Mouse (Mus musculus): ENCODE results near the gene B230118H07Rik. TPM values are rescaled to one million over a fixed set of nuclear protein-coding genes. Genes with fewer than 3 reads are reported as not detected.
"Not testable (repeated sequence)": the region's sequence is repeated elsewhere in the genome, so short reads cannot be mapped to it uniquely, and the experiment has no call there.

Gene B230118H07Rik
- polyA plus RNA-seq, 1 experiment from 2014 or later = 75.1 TPM

GRCm38 (mm10) chr2:101548866-101549265 is 100.5 kb downstream of the B230118H07Rik start:
- WGBS = 76% methylated on average over 6 of the region's 6 CpGs
- Histone ChIP-seq H3K9me3 (replicated peaks; ENCODE audit: low read length) (no peaks in the 10 kb centered on the region), H3K4me2 (ENCODE audit: low read length) (no peak overlapping the region), H3K36me3 (ENCODE audit: insufficient read depth, low read length) (no peaks in the 10 kb centered on the region), H3K27me3 (ENCODE audit: insufficient read depth, low read length) (no peaks in the 10 kb centered on the region), H3K9ac (ENCODE audit: low read depth, low read length) (no peak overlapping the region), H3K27ac (no peak overlapping the region), H3K4me3 (replicated peaks; ENCODE audit: low read depth, low read length) (no peak overlapping the region), H3K4me1 (replicated peaks; ENCODE audit: insufficient read depth, low read length) (no peaks in the 10 kb centered on the region)
- TF ChIP-seq CTCF (IDR thresholded peaks at IDR 0.05; ENCODE audit: low read depth) = no peak
- no peak for ATAC-seq (replicated peaks; ENCODE audit: low FRiP score, low read depth)
- no peak for DNase-seq (ENCODE audit: low spot score)

DNA sequence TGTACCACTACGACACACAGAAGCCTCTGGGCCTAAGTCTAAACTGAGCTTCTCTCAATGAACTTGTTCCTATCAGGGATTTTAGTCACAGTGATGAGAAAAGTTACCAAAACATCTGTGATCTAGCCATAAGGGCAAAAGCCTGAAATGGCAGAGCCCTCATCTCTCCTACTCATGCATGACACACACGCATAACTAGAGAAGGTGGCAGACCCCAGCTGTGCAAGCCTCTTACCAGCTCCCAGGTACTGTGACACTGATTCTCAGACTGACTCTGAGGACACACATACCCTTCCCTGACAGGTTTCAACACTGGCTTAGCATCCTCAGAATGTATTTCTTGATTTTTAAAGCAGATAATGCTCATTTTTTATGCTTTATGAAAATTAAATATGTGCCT is 103.7 kb downstream of the B230118H07Rik start:
- Histone ChIP-seq H3K27ac (no peak overlapping the region), H3K9ac (ENCODE audit: low read depth, low read length) (no peak overlapping the region), H3K9me3 (replicated peaks; ENCODE audit: low read length) (no peaks in the 10 kb centered on the region), H3K4me2 (ENCODE audit: low read length) (no peak overlapping the region), H3K4me1 (replicated peaks; ENCODE audit: insufficient read depth, low read length) (no peaks in the 10 kb centered on the region), H3K27me3 (ENCODE audit: insufficient read depth, low read length) (no peaks in the 10 kb centered on the region), H3K4me3 (replicated peaks; ENCODE audit: low read depth, low read length) (no peak overlapping the region), H3K36me3 (ENCODE audit: insufficient read depth, low read length) (no peaks in the 10 kb centered on the region)
- WGBS = 84% methylated on average over 2 of the region's 2 CpGs
- no peak for TF ChIP-seq CTCF (IDR thresholded peaks at IDR 0.05; ENCODE audit: low read depth)
- ATAC-seq (replicated peaks; ENCODE audit: low FRiP score, low read depth) = no peak
- no peak for DNase-seq (ENCODE audit: low spot score)

- 46% methylated on average over 8 of the region's 8 CpGs for WGBS
- H3K27me3 ChIP-seq (ENCODE audit: insufficient read depth, low read length) = no peaks in the 10 kb centered on the region
- DNase-seq (ENCODE audit: low spot score) (peak; percentile 78), ATAC-seq (replicated peaks; ENCODE audit: low FRiP score, low read depth) (no peak)
- peak; percentile 33; the same call in 1 of the 2 replicates for TF ChIP-seq CTCF (IDR thresholded peaks at IDR 0.05; ENCODE audit: low read depth)
- H3K27ac ChIP-seq = no peak overlapping the region
- no peak overlapping the region for H3K9ac ChIP-seq (ENCODE audit: low read depth, low read length)
- no peaks in the 10 kb centered on the region for H3K4me1 ChIP-seq (replicated peaks; ENCODE audit: insufficient read depth, low read length)
- no peaks in the 10 kb centered on the region for H3K36me3 ChIP-seq (ENCODE audit: insufficient read depth, low read length)
- no peak overlapping the region for H3K4me3 ChIP-seq (replicated peaks; ENCODE audit: low read depth, low read length)
- H3K4me2 ChIP-seq (ENCODE audit: low read length) = no peak overlapping the region
- no peaks in the 10 kb centered on the region for H3K9me3 ChIP-seq (replicated peaks; ENCODE audit: low read length)
These were observed 105.5 kb downstream of the B230118H07Rik start for GRCm38 (mm10) chr2:101543704-101544417.

DNA sequence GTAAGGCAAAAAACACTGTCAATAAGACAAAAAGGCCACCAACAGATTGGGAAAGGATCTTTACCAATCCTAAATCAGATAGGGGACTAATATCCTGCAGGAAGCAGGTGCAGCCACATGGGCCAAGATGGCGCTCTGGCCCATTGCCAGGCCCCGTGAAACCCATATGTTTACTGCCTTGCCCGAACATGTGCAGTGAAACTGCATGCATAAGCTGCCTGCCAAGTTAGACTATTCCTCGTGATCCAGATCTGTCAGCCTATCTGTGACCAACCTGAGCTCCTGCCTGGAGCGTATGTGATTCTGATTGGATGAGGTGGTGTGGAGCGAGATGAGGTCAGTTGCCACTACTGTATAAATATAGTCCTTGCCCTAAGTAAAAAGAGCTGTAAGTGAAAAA is 112.4 kb downstream of the B230118H07Rik start:
- H3K4me1 ChIP-seq (replicated peaks; ENCODE audit: insufficient read depth, low read length); ATAC-seq (replicated peaks; ENCODE audit: low FRiP score, low read depth); H3K9ac ChIP-seq (ENCODE audit: low read depth, low read length); H3K4me2 ChIP-seq (ENCODE audit: low read length); H3K9me3 ChIP-seq (replicated peaks; ENCODE audit: low read length); H3K36me3 ChIP-seq (ENCODE audit: insufficient read depth, low read length); H3K27me3 ChIP-seq (ENCODE audit: insufficient read depth, low read length); H3K27ac ChIP-seq; DNase-seq (ENCODE audit: low spot score); H3K4me3 ChIP-seq (replicated peaks; ENCODE audit: low read depth, low read length): not testable (repeated sequence)
- WGBS = 83% methylated on average over 6 of the region's 6 CpGs

DNA sequence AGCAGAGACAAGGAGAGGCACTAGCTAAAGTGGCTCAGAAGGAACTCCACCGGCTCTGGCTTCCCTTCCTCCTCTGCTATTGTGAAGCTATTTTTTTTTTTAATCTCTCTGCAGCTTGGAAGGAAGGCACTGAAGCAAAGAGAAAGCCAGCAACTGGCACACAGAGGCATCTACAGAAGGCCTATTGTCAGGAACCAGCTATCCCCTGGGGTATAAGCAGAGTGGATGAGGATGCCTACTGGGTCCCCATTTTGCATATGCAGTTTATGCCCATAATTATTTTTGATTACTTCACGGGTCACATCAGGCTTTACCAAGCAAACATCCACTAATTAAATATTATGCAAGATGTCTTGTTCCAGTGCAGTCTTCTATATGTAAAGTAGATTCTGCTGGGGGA is 115.6 kb downstream of the B230118H07Rik start:
- Histone ChIP-seq H3K36me3 (ENCODE audit: insufficient read depth, low read length) (no peaks in the 10 kb centered on the region), H3K4me3 (replicated peaks; ENCODE audit: low read depth, low read length) (no peak overlapping the region), H3K4me1 (replicated peaks; ENCODE audit: insufficient read depth, low read length) (no peaks in the 10 kb centered on the region), H3K9me3 (replicated peaks; ENCODE audit: low read length) (no peaks in the 10 kb centered on the region), H3K27me3 (ENCODE audit: insufficient read depth, low read length) (no peaks in the 10 kb centered on the region), H3K9ac (ENCODE audit: low read depth, low read length) (no peak overlapping the region), H3K27ac (no peak overlapping the region), H3K4me2 (ENCODE audit: low read length) (no peak overlapping the region)
- no peak for TF ChIP-seq CTCF (IDR thresholded peaks at IDR 0.05; ENCODE audit: low read depth)
- 57% methylated on average over 2 of the region's 2 CpGs for WGBS
- ATAC-seq (replicated peaks; ENCODE audit: low FRiP score, low read depth) = no peak
- no peak for DNase-seq (ENCODE audit: low spot score)

GRCm38 (mm10) chr2:101525503-101526381 is 123.6 kb downstream of the B230118H07Rik start:
- no peaks in the 10 kb centered on the region for H3K27me3 ChIP-seq (ENCODE audit: insufficient read depth, low read length)
- H3K9me3 ChIP-seq (replicated peaks; ENCODE audit: low read length) = no peaks in the 10 kb centered on the region
- ATAC-seq (replicated peaks; ENCODE audit: low FRiP score, low read depth) (no peak), DNase-seq (ENCODE audit: low spot score) (peak; percentile 68)
- 70% methylated on average over 6 of the region's 6 CpGs for WGBS
- H3K36me3 ChIP-seq (ENCODE audit: insufficient read depth, low read length) = no peaks in the 10 kb centered on the region
- H3K4me2 ChIP-seq (ENCODE audit: low read length) = no peak overlapping the region
- peak; percentile 86 for TF ChIP-seq CTCF (IDR thresholded peaks at IDR 0.05; ENCODE audit: low read depth)
- no peaks in the 10 kb centered on the region for H3K4me1 ChIP-seq (replicated peaks; ENCODE audit: insufficient read depth, low read length)
- H3K4me3 ChIP-seq (replicated peaks; ENCODE audit: low read depth, low read length) = no peak overlapping the region
- no peak overlapping the region for H3K9ac ChIP-seq (ENCODE audit: low read depth, low read length)
- H3K27ac ChIP-seq = no peak overlapping the region

All from kidney, postnatal 0 days (tissue).